Mouse (Mus musculus): ENCODE results near the gene Fcgrt.
A peak's percentile ranks its signal among the peaks of the same experiment; 100 is the strongest.

Fcgrt gene

GRCm38 (mm10) chr7:45053931-45054510 is 49.6 kb downstream of the Fcgrt start:
- H3K4me3 ChIP-seq (replicated peaks; ENCODE audit: low read length): peak overlapping the region; percentile 92
- H3K9me3 ChIP-seq (ENCODE audit: low read length): no peaks in the 10 kb centered on the region

GRCm38 (mm10) chr7:45053117-45053930 is 50.3 kb downstream of the Fcgrt start:
- no peaks in the 10 kb centered on the region for H3K27me3 ChIP-seq (ENCODE audit: insufficient read depth, low read length)
- H3K36me3 ChIP-seq (ENCODE audit: insufficient read depth, low read length): peaks cover 23% of the 10 kb centered on the region
- H3K4me1 ChIP-seq (replicated peaks; ENCODE audit: low read depth, low read length): peaks cover 69% of the 10 kb centered on the region
- no peak for TF ChIP-seq NANOG (IDR thresholded peaks at IDR 0.05; ENCODE audit: borderline replicate concordance, low read length)
- TF ChIP-seq POU5F1 (IDR thresholded peaks at IDR 0.05; ENCODE audit: borderline replicate concordance, low read length): no peak
- no peak for TF ChIP-seq CTCF (conservative IDR thresholded peaks at IDR 0.05; ENCODE audit: low read length)
- no peaks in the 10 kb centered on the region for H3K9me3 ChIP-seq (ENCODE audit: low read length)
- H3K4me3 ChIP-seq (replicated peaks; ENCODE audit: low read length): peak overlapping the region; percentile 92

More at GRCm38 (mm10) chr7:45053931-45054510, 49.6 kb downstream of the Fcgrt start:
- Histone ChIP-seq H3K36me3 (ENCODE audit: insufficient read depth, low read length) (peaks cover 16% of the 10 kb centered on the region), H3K27me3 (ENCODE audit: insufficient read depth, low read length) (no peaks in the 10 kb centered on the region), H3K4me1 (replicated peaks; ENCODE audit: low read depth, low read length) (peaks cover 67% of the 10 kb centered on the region)
- no peak for TF ChIP-seq CTCF (conservative IDR thresholded peaks at IDR 0.05; ENCODE audit: low read length)
- TF ChIP-seq NANOG (IDR thresholded peaks at IDR 0.05; ENCODE audit: borderline replicate concordance, low read length): no peak
- TF ChIP-seq POU5F1 (IDR thresholded peaks at IDR 0.05; ENCODE audit: borderline replicate concordance, low read length): no peak

GRCm38 (mm10) chr7:45052862-45053116 is 50.9 kb downstream of the Fcgrt start, which contains the start of gene Prr12:
Prr12 (minus strand) TSS chr7:45052881.
- peaks cover 28% of the 10 kb centered on the region for H3K36me3 ChIP-seq (ENCODE audit: insufficient read depth, low read length)
- peak within 1 kb of the TSS; percentile 92 for H3K4me3 ChIP-seq (replicated peaks; ENCODE audit: low read length)
- TF ChIP-seq POU5F1 (IDR thresholded peaks at IDR 0.05; ENCODE audit: borderline replicate concordance, low read length): no peak
- TF ChIP-seq CTCF (conservative IDR thresholded peaks at IDR 0.05; ENCODE audit: low read length): no peak
- TF ChIP-seq NANOG (IDR thresholded peaks at IDR 0.05; ENCODE audit: borderline replicate concordance, low read length): no peak
- H3K27me3 ChIP-seq (ENCODE audit: insufficient read depth, low read length): no peaks in the 10 kb centered on the region
- H3K4me1 ChIP-seq (replicated peaks; ENCODE audit: low read depth, low read length): peaks cover 74% of the 10 kb centered on the region
- H3K9me3 ChIP-seq (ENCODE audit: low read length): no peaks in the 10 kb centered on the region

GRCm38 (mm10) chr7:45052181-45052861 is 51.3 kb downstream of the Fcgrt start:
- Histone ChIP-seq H3K4me1 (replicated peaks; ENCODE audit: low read depth, low read length) (peaks cover 79% of the 10 kb centered on the region), H3K4me3 (replicated peaks; ENCODE audit: low read length) (peak overlapping the region; percentile 92), H3K9me3 (ENCODE audit: low read length) (no peaks in the 10 kb centered on the region), H3K27me3 (ENCODE audit: insufficient read depth, low read length) (no peaks in the 10 kb centered on the region), H3K36me3 (ENCODE audit: insufficient read depth, low read length) (peaks cover 33% of the 10 kb centered on the region)
- no peak for TF ChIP-seq POU5F1 (IDR thresholded peaks at IDR 0.05; ENCODE audit: borderline replicate concordance, low read length)
- no peak for TF ChIP-seq CTCF (conservative IDR thresholded peaks at IDR 0.05; ENCODE audit: low read length)
- TF ChIP-seq NANOG (IDR thresholded peaks at IDR 0.05; ENCODE audit: borderline replicate concordance, low read length): no peak

GRCm38 (mm10) chr7:45051601-45051974 is 52.1 kb downstream of the Fcgrt start:
- Histone ChIP-seq H3K4me3 (replicated peaks; ENCODE audit: low read length) (peak overlapping the region; percentile 92), H3K4me1 (replicated peaks; ENCODE audit: low read depth, low read length) (peaks cover 78% of the 10 kb centered on the region), H3K27me3 (ENCODE audit: insufficient read depth, low read length) (no peaks in the 10 kb centered on the region), H3K36me3 (ENCODE audit: insufficient read depth, low read length) (peaks cover 40% of the 10 kb centered on the region), H3K9me3 (ENCODE audit: low read length) (no peaks in the 10 kb centered on the region)
- no peak for TF ChIP-seq NANOG (IDR thresholded peaks at IDR 0.05; ENCODE audit: borderline replicate concordance, low read length)
- TF ChIP-seq CTCF (conservative IDR thresholded peaks at IDR 0.05; ENCODE audit: low read length): no peak
- TF ChIP-seq POU5F1 (IDR thresholded peaks at IDR 0.05; ENCODE audit: borderline replicate concordance, low read length): no peak

DNA sequence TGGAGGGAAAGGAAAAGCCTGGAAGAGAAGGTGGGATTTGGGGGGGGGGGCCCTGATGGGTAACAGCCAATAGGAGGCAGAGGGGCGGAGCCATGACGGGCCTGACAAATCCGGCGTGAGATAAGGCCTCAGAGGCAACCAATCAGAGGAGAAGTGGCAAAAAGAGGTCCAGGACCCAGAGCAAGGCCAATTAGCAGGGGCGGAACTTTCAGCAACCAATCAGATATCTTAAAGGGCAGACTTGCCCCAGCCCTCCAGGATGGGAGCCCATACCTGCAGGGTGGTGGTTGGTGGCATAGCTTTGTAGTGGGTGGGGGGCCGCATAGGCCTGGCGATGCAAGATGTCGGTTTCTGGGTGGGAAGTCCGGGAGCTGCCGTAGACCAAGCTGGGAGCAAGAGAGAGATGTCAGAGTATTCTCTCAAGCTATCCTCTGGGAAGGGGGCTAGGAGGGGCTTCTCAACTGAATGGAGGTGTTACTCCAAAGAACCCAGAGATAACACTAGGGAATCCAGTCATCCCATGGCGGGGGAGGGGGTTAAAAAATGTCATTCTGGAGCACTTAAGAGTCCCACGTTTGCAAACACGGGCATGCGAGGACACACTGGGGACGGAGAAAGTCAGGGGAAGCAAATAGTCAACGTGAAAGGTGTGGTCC is 52.6 kb downstream of the Fcgrt start:
- Histone ChIP-seq H3K4me1 (replicated peaks; ENCODE audit: low read depth, low read length) (peaks cover 78% of the 10 kb centered on the region), H3K9me3 (ENCODE audit: low read length) (no peaks in the 10 kb centered on the region), H3K36me3 (ENCODE audit: insufficient read depth, low read length) (peaks cover 45% of the 10 kb centered on the region), H3K4me3 (replicated peaks; ENCODE audit: low read length) (peak overlapping the region; percentile 92), H3K27me3 (ENCODE audit: insufficient read depth, low read length) (no peaks in the 10 kb centered on the region)
- TF ChIP-seq POU5F1 (IDR thresholded peaks at IDR 0.05; ENCODE audit: borderline replicate concordance, low read length) (no peak), CTCF (conservative IDR thresholded peaks at IDR 0.05; ENCODE audit: low read length) (no peak), NANOG (IDR thresholded peaks at IDR 0.05; ENCODE audit: borderline replicate concordance, low read length) (no peak)

DNA sequence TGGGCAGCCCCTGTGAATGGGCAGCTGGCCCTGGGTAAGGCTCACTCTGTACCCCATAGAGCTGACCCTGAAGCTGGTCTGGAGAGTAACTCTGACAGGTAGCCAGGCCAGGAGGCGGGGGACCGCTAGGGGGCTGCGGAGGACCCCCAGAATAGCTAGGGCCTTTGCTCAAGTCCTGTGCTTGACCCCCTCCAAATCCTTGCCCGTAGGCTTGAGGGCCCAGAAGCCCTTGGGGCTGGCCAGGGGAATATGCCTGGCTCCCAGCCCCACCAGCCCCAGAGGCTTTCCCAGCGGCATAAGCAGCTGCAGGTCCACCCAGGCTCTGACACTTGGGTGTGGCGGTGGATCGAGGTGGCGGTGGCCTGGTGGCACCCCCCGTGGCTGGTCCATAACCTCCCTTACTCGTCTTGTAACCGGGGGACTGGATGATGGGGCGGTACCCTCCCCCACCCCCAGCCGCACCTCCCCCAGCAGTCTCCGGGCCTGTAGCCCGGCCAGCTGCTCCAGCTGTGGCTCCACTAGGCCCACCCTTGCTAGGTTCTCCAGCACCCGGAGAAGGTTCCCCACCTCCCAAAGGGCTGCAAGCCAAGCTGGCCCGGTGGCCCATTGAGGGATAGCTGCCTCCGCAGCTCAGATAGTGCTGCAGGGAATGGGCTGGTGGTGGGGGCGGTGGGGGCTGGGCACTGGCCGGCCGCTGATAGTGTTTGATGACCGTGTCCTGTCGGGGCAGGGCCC is 54.6 kb downstream of the Fcgrt start:
- Histone ChIP-seq H3K4me1 (replicated peaks; ENCODE audit: low read depth, low read length) (peaks cover 75% of the 10 kb centered on the region), H3K36me3 (ENCODE audit: insufficient read depth, low read length) (peaks cover 59% of the 10 kb centered on the region), H3K4me3 (replicated peaks; ENCODE audit: low read length) (peak overlapping the region; percentile 67), H3K9me3 (ENCODE audit: low read length) (no peaks in the 10 kb centered on the region), H3K27me3 (ENCODE audit: insufficient read depth, low read length) (no peaks in the 10 kb centered on the region)
- no peak for TF ChIP-seq POU5F1 (IDR thresholded peaks at IDR 0.05; ENCODE audit: borderline replicate concordance, low read length)
- no peak for TF ChIP-seq NANOG (IDR thresholded peaks at IDR 0.05; ENCODE audit: borderline replicate concordance, low read length)
- no peak for TF ChIP-seq CTCF (conservative IDR thresholded peaks at IDR 0.05; ENCODE audit: low read length)

All from E14TG2a.4 (cell line).